Mouse (Mus musculus): ENCODE measurements at regions not wholly inside any gene's neighbourhood (a gene's known extent, or its start where the extent isn't known, plus 50 kb on each side); places are given as distances from the start of the nearest gene placed in this dataset.
"Not testable (repeated sequence)": the region's sequence is repeated elsewhere in the genome, so short reads cannot be mapped to it uniquely, and the experiment has no call there.

DNA sequence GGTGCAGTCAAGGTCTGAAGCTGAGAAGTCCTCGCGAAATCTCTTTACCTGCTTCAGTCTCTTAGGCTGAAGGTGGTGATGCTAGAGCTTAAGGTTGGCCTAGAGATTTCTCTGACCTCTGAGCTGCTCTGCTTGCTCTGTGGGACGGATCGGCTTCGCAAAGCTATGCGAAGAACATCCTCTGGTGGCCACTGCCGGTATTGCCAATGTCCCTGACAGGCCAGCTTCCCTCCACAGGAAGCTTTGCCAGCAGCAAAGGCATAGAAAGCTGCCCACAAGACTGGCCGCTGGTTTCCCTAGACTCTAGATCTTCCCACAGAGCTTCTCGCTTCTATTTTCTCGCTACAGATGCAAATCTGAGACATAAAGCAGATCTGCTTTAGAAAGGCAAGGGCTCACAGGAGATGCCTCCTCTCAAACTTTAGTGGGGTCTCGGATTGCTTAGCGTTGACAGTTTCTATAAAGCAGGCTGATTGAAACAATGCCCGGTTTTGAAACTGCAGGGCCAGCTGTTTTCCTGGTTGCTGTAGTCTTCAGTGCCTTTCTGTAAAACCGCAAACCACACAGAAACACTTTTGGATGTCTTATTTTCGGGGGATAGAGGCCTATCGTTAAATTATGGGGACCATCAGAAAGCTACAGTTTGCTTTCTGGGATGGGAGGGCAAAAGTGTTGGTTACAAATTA lies 153.7 kb downstream of the Car8 start:
- peak; percentile 71 for DNase-seq

DNA sequence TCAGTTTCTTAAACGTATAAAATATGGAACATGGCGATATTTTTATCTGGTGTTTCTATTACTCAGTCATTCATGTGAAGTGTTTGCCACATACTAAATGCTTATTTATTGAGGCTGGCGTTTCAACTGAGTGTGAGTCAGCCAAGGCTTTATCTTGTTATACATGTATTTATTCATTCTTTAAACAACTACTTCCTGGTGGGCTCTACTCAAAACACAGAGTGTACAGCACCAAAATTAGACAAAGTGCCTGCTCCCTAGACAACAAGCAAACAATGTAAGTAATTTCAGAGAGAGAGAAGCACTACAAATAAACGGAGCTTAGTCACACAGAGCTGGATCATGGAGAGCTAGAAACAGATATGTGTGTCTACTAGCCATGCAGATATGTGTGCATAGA lies 159.5 kb downstream of the Car8 start:
- DNase-seq: no peak

DNA sequence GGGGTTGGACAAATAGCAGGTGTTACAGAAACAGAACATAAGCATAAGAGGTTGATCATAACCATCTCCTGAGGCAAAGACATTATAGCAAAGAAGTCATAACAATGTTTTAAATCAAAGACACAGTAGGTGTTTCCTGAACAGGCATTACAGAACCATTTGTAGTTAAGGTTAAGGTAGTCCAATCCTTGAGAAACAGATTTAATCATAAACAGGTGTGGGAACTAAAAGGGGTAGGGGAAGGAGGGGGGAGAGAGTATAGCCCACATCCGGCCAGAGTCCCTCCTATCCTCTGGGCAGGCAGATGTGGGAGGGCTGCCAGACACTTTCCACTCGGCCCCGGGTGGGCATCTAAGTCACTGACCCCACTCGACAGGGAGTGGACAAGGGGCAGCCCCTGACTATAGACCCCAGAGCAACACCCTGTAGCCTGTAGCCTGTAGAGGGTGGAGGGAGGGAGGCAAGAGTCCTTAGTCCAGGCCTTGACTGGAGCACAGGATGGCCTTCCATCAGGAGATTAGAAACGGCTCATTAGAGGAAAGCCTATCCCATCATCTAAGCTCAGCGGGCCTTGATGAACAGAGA lies 165.8 kb downstream of the Car8 start:
- DNase-seq: no peak

DNA sequence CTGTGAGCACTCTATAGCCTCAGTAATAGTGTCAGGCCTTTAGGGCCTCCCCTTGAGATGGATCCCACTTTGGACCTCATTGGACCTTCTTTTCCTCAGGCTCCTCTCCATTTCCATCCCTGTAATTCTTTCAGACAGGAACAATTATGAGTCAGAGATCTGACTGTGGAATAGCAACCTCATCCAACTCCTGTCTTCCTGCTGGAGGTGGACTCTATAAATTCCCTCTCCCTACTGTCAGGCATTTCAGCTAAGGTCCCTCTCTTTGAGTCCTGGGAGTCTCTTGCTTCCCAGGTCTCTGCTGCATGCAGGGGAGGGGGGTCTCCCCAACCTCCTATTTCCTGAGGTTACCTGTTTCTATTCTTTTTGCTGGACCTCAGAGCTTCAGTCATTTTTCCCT lies 168.1 kb downstream of the Car8 start:
- DNase-seq: not testable (repeated sequence)

DNA sequence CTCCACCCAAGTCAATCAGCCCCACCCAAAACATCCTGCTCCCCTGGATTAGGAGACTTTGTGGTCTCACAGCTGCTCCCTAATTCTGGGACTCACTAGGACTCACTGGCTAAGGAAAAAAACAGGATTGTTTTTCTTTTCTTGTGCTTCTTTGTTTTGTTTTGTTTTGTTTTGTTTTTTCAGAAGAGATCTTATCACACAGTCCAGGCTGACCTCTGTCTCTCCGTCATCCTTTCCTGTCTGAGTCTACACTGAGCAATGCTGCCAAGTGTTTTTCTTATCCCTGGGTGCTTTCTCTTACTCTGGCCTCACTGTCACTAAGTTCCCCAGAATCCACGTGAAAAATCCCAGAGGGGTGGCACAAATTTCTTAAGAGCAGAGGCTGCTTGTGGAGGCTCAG lies 170.8 kb downstream of the Car8 start:
- DNase-seq: no peak

DNA sequence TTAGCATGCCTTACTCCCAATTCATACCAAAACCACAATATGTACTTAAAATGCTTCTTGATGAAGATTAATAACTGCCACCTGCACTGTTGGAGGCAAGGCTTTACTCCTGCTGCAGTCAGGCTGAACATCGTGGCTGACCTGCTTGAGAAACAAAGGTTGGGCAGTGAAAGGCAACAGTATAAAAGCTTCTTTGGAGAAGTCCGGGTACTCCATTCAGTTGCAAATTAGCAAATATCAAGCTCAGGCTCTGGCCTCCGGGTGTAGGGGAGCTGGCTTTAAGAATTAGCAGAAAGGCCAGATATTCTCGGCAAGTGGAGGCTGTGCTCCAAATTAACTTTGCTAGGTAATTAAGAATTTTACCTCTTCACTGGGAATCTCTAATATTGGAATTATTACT lies 197.1 kb downstream of the Car8 start:
- DNase-seq: no peak

DNA sequence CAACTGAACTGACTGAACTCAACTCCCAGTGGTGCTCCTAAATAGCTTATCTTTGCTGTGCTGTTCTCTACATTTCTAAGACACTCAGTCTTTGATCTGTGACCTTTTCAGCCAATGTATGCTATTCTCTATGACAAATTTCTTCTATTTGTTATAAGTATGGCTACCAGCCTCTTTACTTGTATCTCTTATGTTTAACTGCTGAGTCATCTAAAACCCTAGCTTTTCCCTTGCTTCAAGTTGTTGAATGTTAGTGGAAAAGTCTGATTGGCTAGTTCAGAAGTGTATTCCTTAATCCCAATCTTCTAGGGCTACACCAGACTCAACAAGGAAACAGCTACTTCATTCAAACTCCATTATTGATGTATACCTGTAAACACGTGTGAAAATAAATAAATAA lies 201.0 kb downstream of the Car8 start:
- no peak for DNase-seq

DNA sequence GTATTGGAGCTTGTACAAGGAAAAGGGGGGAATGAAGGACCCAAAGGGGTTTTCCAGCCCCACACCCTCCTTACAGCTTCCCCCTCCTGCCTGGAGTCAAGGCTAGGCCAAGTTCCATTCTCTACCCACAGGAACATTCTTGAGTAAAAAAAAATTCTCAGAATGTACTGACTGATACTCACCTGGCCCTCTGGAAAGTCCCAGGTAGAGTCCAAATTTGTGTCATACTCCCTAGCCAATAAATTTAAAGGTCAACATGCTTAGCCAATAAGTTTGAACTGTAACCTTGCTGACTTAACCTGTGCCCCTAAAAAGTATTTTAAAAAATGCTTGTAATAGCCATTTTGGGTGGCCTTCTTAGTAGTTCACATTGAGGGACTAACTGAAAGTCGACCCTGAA lies 205.4 kb downstream of the Car8 start:
- not testable (repeated sequence) for DNase-seq

DNA sequence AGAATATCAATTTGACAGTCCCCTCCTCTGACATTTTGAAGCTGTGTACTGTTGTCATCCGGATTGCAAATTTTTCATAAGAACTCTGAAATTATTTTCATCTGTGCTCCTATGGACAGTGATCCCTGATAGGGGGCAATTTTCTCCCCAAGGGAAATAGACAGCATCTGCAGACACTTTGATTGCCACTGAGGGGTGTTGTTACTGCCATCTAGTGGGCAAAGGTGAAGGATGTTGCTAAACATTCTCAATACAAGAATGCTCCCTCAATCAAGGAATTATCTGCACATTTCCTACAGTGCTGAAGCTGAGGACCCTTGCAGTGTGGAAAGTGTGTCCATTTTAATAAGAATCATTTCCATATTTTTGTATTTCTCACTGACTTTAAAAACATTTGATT lies 233.7 kb downstream of the Car8 start:
- peak; percentile 10 for DNase-seq

DNA sequence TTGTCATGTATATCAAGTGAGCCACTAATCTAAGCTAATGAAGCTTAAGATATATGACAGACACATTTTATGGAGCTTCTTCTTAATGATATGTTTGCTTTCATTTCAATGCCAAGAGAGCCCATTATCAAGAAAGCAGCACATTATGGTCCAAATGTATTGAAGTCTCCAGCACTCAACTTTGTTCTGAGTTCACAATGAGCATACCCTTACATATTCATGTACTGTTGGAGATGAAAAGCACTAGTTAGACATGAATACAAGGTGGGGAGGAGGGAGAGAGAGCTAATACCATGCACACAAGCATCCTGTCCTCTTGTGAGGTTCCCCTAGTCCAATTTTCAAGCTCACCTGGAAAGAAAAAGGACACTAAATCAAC lies 241.3 kb downstream of the Car8 start:
- no peak for DNase-seq

DNA sequence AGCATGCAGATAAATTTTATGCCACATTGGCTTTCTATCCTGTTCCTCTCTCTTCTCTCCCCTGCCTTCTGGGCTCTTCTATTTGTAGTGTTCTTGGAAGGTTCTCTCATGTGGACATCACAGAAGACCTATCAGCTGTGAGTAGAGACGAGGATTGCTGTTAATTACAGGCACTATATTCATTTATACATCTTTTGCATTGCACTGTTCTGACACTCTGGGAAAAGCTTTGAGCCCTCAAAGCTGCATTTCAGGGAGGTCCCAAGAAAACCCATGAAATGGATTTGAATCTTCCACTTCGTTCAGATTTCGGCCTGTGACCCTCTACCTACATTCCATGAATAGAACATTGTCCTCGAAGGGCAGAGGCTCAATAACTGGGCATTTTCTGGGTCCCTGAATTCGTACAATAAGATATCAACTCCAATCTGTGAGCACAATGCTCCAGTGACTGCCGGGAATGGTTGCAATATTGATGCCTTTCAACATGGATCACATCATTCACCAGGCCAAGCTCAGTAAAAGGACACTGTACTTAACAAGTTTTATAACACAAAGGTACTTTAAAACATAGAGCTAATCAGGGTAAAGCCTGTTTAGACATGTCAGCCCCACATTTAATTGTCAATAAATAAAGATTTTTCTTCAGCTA lies 241.8 kb downstream of the Car8 start:
- DNase-seq: no peak

DNA sequence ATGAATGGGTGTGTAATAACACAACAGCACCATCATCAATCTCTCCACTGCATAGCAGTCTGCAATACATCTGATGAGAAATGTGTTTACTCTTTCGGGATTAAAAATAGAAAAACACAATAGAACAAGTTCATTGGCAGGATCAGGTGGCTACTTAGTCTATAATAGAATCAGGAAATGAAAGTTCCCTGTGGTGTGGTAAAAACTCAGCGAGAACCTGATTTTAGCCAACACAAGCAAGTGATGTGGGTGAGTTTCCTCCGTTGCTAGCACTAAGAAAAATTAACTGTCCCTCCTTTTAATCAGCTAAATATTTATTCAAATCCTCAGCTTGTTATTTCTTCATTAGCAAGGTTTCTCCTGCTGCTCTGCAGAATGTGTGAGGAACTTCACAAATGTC lies 245.9 kb downstream of the Car8 start:
- no peak for DNase-seq

DNA sequence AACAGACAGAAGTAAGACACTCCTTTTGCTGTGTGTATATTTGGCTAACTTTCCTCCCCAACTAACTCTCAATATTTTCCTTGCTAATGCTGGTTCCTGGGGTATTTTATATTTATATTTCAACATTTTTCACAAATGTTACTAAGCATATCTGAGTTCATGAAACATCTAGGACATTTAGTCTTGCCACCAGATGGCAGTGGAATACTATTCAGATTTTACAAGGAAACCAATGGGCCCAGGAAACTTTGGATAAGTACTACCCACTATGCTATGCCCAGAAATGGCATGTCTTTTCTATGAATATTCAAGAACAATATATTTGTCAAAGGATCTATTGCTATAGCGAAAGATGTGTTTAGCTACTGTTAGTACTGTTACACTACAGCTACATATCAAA lies 251.1 kb downstream of the Car8 start:
- no peak for DNase-seq

DNA sequence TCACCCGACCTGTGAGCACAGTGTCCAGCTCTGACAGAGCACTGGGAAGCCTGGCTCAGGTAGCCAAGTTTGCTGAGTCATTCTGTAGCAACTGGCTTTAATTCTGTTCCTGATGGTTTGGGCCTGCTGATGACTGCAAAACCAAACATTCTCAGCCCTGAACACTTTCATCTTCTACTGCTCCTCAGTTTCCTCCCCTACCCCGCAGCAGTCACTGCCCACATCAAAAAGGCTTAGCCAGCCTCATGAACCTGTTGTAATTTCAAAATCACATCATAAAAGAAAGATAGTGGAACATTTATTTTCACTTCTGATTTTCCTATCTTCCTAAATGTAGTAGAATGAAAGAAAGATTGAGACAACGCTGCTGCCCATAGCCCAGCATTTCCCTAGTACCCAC lies 251.5 kb downstream of the Car8 start:
- no peak for DNase-seq

DNA sequence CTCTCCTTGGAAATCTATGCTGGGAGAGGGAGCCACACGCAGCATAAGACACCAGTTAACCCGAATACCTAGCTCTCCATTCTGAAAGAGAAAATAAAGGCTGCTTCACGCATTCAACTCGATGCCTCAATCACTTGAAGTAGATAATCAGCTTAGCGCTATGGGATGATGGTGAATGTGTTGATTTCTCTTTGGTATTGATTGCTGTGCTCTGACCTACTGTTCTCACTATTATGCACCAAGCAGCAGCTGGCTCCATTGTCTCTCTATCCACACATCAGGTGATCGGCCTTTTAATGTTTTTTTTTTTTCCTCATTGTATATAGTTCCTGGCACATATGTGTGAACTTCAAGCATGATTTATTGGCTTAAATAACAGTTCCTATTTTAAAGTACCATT lies 254.0 kb downstream of the Car8 start:
- no peak for DNase-seq

DNA sequence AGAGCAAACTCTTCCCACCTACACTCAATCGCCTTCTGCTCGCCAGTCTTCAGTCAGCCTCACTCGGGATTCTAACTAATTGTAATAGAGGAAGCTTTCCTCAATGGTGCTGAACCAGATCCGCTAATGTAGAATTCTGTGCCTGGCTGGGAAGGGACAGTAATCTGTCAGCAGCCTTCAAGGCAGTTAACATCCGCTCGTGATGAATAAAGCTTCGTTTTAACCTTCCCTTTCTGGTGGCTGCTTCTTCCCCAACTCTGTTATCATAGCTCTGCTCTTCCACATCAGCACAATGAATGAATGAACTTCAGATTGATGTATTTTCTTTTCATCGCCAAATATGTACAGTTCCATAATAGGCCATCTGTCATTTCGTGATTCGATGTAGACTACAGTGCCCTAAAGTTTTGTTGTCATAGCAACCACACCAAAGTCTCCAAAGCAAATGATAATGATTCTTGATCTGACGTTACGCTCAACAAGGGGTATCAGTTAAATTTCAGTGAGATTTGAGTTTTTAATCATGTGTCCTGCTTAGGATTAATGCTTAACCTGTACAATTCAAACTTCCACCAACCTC lies 259.0 kb downstream of the Car8 start:
- DNase-seq: no peak

DNA sequence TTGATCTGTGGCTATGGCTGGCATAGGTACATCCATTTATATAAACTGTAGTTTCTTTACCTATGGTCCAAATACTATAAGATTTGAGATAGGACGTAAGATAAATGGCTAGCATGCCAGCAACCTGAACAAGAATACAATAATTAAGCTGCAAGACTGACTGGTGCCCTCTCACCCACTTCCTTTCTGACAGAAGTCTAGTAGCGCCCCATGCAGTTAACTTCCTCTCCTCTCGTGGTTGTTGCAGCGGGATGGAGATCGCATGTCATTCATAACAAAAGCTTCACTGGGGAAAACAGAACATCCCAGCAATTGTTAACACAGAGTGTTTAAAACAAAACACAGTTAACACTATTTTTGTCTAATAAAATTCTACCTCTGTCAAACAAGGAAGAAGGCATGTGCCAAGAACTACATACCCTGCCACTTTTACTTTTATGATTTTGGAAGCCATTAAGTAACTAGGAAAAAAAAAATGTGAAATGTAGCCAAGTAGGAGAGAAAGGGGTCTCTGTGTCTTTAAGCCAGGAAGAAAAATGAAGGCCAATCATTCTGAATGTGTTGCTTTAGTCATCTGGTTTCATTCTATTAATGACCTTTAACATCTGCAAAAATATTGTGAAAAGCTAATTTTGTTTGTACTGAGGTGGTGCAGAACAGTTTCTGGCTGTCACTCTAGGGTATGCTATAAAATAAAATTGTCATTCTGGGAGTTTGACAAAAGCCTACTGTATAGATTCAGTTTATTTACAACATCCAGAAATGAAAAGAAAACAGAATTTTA lies 261.0 kb downstream of the Car8 start:
- no peak for DNase-seq

DNA sequence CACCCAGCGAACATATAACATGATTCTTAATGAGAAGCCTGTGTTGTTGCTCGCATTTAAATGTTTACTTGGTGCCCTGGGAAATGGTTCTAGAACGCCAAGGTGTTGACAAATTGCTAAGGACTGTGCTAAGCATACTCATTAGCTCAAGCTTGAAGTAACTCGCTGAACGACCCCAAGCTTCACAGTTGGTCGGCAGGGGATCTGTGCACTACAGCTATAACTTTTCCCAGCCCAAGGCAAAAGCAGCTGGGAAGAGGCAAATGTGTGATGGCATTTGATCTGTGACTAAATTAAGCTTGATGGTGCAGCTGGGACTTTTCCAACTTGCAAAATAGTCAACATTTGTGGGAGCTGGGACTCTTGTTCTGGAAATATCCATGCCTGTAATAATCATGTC lies 268.6 kb downstream of the Car8 start:
- DNase-seq: no peak

DNA sequence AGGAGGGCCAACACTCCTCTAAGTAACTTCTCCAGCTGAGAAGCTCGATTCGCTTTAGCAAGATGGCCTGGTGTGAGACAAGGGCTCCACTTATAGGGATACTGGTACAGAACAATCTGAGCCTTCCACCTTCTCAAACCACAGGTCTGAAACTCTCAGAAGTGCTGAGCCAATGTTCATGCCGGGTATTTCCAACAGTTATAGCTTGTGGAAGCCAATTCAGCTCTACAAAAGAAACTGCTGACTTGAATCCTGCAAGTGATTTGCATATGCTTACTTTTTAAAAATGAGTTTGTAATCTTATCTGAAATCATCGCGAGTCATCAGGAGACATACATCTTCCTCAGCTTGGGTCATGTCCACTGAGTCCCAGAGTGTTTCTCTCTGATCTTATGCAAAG lies 273.2 kb downstream of the Car8 start:
- DNase-seq: no peak

DNA sequence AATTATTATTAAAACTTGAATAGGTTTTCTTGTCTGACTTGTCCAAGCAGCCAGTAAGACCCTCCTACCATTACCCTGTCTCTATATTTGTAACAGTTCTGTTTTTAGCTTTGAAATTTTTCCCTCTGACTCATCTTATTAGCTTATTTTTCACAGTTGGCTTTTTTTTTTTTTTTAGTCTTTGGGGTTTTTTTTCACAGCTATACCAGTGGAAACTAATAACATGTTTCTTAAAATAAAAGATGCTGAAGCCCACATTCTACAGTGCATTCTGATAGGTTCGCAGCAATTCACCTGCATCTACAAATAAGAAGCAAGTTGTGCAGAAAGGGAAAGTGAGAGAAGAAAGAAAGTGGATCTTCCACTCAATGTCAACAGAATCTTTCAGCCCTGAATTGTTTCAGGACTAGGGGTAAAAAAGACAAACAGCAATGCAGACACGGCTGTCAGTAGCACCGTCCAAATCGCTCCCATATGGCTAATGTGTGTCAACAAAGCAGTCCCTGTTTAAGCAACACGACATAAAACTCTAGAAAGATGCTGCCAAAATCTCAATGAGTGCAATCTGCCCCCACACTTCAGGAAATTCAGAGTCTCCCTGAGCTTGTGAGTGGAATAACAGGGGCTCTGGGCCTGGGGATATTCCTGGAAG lies 277.2 kb downstream of the Car8 start:
- DNase-seq: no peak

DNA sequence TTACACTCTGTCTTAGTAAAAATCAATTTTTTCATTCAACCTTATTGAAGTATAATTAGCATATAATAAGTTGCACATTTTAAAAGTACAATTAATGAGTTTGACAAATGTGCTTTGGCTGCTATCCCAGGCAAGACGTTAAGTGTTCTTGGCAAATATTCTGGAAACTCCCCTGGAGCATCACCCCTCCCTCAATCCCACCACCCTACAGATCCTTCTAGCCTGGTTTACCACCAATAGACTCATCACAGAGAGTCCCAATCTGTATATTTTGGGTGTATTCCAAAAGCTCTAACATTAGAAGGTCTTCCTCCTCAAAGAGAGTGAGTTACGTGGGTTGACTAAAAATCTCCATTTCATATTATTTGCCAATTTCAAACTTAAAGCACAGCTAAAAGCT lies 278.5 kb downstream of the Car8 start:
- DNase-seq: no peak

DNA sequence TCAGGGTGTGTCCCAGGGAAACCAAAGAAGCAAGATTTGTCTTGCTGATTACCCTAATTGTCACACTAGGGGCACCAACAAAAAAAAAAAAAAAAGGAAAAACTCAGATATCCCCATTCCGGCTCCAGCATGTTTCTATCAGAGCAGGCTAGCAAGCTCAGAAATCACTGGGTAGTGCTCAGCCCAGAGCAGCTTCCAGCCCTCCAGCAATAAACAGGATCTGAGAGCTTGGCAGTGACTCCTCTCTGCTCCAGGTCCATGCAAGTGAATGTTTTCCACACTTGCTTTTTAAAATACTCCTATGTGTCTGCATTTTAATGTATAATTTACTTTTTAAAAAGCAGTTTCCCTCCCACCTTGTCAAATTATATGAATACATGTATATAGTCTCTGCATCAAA lies 290.8 kb downstream of the Car8 start:
- no peak for DNase-seq

DNA sequence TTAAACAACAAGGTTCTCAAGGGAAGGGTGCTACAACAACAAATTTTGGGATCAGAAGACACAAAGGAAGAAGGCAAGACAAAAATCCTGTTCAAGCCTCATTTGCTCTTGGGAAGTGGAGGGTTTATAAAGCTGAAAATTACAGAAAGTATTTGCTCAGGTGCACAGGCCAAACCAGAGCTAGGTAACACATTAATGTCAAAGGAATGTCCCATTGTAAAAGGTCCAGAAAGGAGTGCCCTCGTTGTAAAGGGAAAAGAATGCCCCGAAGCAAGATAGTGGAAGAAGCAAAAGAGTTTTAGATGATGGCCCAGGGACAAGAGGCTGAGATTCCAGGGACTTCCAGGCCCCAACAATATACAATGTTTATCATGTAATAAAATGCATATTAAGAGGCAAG lies 317.3 kb downstream of the Car8 start:
- no peak for DNase-seq

All from right cerebral cortex, postnatal 25 days (tissue).